Mouse (Mus musculus): Measurements from ENCODE around the gene Fkbp11. TPM values are rescaled to one million over a fixed set of nuclear protein-coding genes. Genes with fewer than 3 reads are reported as not detected.

The Fkbp11 gene
- polyA plus RNA-seq, 1 experiment from 2014 or later: 14.3 TPM

DNA sequence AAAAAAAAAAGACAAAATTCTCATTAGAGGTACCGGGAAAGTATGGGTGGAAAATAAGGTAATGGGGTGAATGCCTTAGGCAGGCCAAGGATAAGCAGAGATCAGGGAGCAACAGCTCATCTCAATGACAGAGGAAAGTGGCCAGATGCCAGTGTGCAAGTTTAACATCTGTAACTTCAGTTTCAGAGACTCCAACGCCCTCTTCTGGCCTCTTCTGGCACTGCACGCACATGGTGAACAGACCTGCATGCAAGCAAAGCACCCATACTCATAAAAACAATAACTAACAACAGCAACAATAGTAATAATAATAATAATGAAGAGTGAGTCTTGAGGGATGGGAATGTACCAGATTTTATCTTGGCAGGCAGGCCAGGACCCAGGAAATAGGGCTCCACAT, 42.1 kb downstream of the Fkbp11 start:
- H3K9me3 ChIP-seq (replicated peaks): no peaks in the 10 kb centered on the region
- H3K27me3 ChIP-seq: peaks cover 4% of the 10 kb centered on the region; the same call in 1 of the 2 replicates
- WGBS: 70% methylated on average over 3 of the region's 3 CpGs

DNA sequence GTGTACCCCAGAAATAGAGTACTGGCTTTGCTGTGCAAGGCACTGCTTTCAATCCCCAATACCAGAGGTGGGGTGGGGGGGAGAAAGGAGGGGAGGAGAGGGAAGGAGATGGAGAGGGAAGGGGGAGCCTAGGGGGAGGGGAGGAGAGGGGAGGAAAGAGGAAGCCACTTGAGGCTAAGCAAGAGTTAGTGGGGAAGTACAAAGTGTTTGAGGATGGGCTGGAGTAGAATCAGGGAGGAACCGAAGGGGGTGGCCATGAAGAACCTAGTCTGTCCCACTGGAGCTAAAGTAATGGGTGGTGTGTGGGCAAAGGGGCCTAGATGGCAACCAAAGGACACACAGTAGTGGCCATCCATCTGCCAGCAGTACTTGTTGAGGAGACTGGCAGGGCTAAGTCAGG, 44.3 kb downstream of the Fkbp11 start:
- no peak overlapping the region for H3K27ac ChIP-seq
- no peaks in the 10 kb centered on the region for H3K36me3 ChIP-seq
- 94% methylated on average over 1 of the region's 1 CpGs for WGBS
- H3K4me3 ChIP-seq: no peak overlapping the region
- peaks cover 11% of the 10 kb centered on the region for H3K27me3 ChIP-seq
- no peaks in the 10 kb centered on the region for H3K4me1 ChIP-seq
- no peaks in the 10 kb centered on the region for H3K9me3 ChIP-seq (replicated peaks)
- no peak overlapping the region for H3K9ac ChIP-seq
- H3K4me2 ChIP-seq (replicated peaks): no peak overlapping the region
- ATAC-seq (ENCODE audit: low FRiP score): no peak

More for the DNA sequence above, 42.1 kb downstream of the Fkbp11 start:
- no peak for ATAC-seq (ENCODE audit: low FRiP score)
- Histone ChIP-seq H3K4me2 (replicated peaks) (no peak overlapping the region), H3K4me3 (no peak overlapping the region), H3K4me1 (peaks cover 5% of the 10 kb centered on the region), H3K9ac (no peak overlapping the region), H3K36me3 (no peaks in the 10 kb centered on the region), H3K27ac (no peak overlapping the region)

DNA sequence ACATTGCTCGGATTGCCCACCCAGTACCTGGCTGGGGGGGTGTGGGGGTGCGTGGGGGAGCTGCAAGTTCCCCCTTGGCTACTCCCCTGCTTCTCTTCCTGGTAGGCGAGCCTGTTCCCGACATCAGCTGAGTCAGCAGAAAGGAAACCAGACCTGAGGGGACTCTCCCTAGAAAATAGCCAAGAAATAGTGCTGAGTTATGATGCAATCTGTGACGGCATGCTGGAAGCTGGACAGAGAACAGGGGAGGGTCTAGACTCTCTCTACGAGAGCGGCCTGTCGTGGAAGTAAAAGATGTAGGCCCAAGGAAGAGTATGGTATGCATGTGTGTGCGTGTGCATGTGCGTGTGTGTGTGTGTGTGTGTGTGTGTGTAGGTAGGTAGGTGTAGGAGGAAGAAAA, 44.8 kb downstream of the Fkbp11 start:
- no peaks in the 10 kb centered on the region for H3K4me1 ChIP-seq
- 78% methylated on average over 10 of the region's 10 CpGs for WGBS
- ATAC-seq (ENCODE audit: low FRiP score): no peak
- no peak overlapping the region for H3K4me3 ChIP-seq
- H3K27me3 ChIP-seq: peaks cover 11% of the 10 kb centered on the region
- no peaks in the 10 kb centered on the region for H3K36me3 ChIP-seq
- no peaks in the 10 kb centered on the region for H3K9me3 ChIP-seq (replicated peaks)
- no peak overlapping the region for H3K27ac ChIP-seq
- no peak overlapping the region for H3K9ac ChIP-seq
- H3K4me2 ChIP-seq (replicated peaks): no peak overlapping the region

DNA sequence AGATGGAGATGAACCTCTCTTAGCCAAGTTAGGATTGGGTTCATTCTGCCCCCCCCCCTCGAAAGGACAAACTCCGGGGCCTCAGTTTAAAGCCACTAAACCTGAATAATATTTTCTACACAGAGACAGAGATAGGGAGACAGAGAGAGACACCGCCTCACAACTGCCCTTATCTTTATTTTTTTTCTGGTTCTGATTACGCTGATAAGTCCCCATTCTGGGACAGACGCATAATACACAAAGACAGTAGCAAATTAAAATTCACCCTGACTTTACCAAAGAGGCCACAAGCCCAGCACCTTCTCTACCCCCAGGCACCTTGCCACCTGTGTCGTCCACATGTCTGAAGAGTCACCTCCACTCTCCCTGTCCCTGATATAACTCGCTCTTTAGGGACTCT, 46.4 kb downstream of the Fkbp11 start:
- Histone ChIP-seq H3K4me1 (peaks cover 12% of the 10 kb centered on the region), H3K27me3 (peaks cover 16% of the 10 kb centered on the region), H3K4me3 (no peak overlapping the region), H3K27ac (no peak overlapping the region), H3K36me3 (no peaks in the 10 kb centered on the region), H3K9me3 (replicated peaks) (no peaks in the 10 kb centered on the region), H3K9ac (no peak overlapping the region), H3K4me2 (replicated peaks) (no peak overlapping the region)
- 88% methylated on average over 7 of the region's 7 CpGs for WGBS
- no peak for ATAC-seq (ENCODE audit: low FRiP score)

DNA sequence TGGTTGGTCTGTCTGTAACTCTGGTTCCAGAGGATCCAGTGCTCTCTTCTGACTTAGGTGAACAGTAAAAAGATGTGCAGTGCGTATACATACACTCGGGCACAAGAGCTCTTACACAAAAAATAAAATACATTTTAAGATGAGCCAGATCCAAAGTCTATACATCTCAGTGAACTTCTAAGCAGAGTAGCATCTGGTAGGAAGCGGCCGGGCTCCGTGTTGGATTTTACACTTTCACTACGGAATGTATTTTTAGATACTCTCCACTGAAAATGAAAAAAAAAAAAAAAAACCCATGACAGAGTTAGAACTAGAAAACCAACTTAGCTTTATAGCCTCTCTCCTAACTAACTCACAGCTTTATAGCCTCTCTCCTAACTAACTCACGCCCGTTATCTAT, 47.3 kb downstream of the Fkbp11 start:
- Histone ChIP-seq H3K27me3 (peaks cover 25% of the 10 kb centered on the region), H3K4me1 (peaks cover 21% of the 10 kb centered on the region), H3K9ac (no peak overlapping the region), H3K4me2 (replicated peaks) (no peak overlapping the region), H3K27ac (no peak overlapping the region), H3K36me3 (no peaks in the 10 kb centered on the region), H3K9me3 (replicated peaks) (no peaks in the 10 kb centered on the region), H3K4me3 (no peak overlapping the region)
- 92% methylated on average over 8 of the region's 8 CpGs for WGBS
- ATAC-seq (ENCODE audit: low FRiP score): no peak

DNA sequence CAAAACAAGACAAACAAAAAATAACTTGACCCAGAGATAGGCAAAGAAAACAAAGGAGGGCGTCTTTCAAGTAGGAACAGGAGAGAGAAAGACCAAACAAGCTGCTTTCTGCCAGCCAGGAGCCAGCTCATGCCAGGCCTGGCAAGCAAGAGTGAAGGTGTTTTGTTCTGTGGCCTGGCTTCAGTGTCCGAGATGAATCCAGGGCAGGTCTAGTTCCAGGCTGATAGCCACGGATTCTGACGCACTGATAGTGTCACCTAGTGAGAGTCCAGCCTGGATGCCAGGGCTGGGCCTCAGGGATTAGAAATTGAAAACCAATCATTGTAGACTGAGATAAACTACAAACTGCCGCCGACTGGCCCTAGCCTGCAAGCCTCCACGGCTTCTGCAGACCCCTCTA, 50.0 kb downstream of the Fkbp11 start:
- WGBS: 72% methylated on average over 7 of the region's 7 CpGs
- ATAC-seq (ENCODE audit: low FRiP score): no peak
- Histone ChIP-seq H3K27ac (no peak overlapping the region), H3K9me3 (replicated peaks) (no peaks in the 10 kb centered on the region), H3K4me2 (replicated peaks) (peak overlapping the region; percentile 85), H3K9ac (no peak overlapping the region), H3K36me3 (no peaks in the 10 kb centered on the region), H3K27me3 (peaks cover 39% of the 10 kb centered on the region), H3K4me1 (peaks cover 44% of the 10 kb centered on the region), H3K4me3 (no peak overlapping the region)

DNA sequence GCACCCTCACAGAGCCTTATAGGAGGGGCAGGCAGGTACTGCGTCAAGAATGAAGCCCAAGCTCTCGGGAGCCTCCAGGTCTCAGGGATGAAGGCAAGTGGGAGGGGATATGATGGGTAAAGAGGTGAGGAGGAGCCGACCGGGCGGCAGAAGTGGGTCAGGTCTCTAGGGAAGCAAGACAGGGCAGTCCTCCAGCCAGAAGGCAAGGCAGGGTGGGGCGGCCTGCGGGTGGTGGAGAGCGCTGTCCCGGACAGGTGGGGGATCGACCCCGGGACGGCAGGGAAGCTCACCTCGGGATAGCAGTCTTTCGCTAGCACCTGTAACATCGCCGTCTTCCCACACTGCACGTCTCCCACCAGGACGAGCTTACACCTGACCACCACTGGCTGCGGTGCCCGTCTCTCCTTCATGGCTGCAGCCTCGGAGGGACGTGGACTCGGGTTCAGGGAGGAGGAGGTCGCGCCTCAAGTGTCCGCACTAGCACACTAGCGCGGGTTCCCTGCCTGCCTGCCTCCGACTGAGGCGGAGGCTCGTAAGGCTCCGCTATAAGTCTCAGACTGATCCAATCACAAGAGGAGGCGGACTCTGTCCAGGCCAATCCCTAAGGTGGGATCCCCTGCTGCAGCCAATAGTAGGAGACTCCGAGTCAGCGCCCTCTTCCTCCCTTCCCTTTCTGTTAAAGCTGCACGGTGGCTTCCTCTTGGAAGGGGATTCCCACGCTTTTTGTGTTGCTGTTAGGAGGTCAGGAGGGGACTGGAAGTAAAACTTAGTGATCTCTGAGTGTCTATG, 50.9 kb downstream of the Fkbp11 start, which contains the start of gene Rnd1:
TSS of gene Rnd1 (minus strand) at position 522 of the 789 bp plus-strand sequence.
- Histone ChIP-seq H3K4me3 (peak within 1 kb of the TSS; percentile 51), H3K9me3 (replicated peaks) (no peaks in the 10 kb centered on the region), H3K4me2 (replicated peaks) (peak within 1 kb of the TSS; percentile 85), H3K36me3 (0 out of 2 replicates have a peak, but pooled peaks cover 4% of the 10 kb centered on the region), H3K4me1 (peaks cover 45% of the 10 kb centered on the region), H3K27me3 (peaks cover 43% of the 10 kb centered on the region), H3K9ac (peak within 1 kb of the TSS; percentile 68), H3K27ac (no peak within 1 kb of the TSS)
- ATAC-seq (ENCODE audit: low FRiP score): peak; percentile 94
- WGBS: 2% methylated on average over 37 of the region's 37 CpGs

DNA sequence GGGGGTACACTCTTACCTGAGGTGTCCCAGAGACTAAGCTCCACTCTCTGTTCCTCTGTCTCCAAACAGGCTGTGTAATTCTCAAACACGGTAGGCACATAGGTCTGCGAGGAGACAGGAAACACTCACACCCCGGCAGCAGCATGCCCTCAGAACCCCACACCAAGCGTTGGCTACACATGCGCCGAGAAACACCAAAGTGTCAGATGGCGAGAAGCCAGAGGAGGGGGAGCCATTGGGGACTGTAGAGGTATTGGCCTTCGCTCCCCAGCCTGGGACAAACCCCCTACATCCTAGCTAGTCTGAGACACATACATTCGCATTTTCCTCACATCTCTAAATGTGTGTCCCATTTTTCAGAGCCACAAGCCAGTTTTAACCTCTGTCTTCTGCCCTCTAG, 51.5 kb downstream of the Fkbp11 start:
- peak overlapping the region; percentile 85 for H3K4me2 ChIP-seq (replicated peaks)
- 0 out of 2 replicates have a peak, but pooled peaks cover 4% of the 10 kb centered on the region for H3K36me3 ChIP-seq
- no peak for ATAC-seq (ENCODE audit: low FRiP score)
- H3K4me1 ChIP-seq: peaks cover 45% of the 10 kb centered on the region
- H3K4me3 ChIP-seq: peak overlapping the region; percentile 51
- H3K27me3 ChIP-seq: peaks cover 43% of the 10 kb centered on the region
- 4% methylated on average over 9 of the region's 9 CpGs for WGBS
- H3K27ac ChIP-seq: no peak overlapping the region
- peak overlapping the region; percentile 68 for H3K9ac ChIP-seq
- H3K9me3 ChIP-seq (replicated peaks): no peaks in the 10 kb centered on the region

DNA sequence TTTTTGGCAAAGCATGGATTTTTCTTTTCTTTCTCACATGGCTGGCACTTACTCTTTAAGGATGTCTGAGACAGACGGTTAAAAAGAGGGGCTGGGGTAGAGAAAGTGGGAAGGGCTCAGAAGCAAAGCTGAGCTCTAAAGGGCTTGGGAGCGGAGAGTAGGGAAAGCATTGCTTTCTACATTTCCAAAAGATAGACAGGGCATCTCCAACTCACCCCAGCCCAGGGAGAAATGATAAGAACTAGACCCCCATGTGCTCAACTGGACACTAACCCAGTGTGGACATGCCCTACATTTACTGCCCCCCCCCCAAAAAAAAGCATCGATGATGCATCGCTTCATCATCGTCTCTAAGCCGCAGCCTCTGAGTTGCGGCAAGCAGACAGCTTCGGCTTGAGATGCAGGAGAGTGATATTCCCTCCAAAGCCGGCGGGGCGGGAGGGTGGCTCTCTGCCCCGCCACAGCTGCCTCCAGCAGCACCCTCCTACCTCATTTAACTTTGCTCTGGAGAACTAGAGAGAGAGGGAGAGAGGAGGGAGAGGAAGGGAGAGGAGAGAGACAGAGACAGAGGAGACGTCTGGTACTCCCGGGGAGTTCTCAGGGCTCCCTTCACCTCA, 52.3 kb downstream of the Fkbp11 start:
- Histone ChIP-seq H3K4me3 (peak overlapping the region; percentile 51), H3K4me1 (peaks cover 45% of the 10 kb centered on the region), H3K27me3 (peaks cover 41% of the 10 kb centered on the region), H3K27ac (peak overlapping the region; percentile 75; the same call in 1 of the 2 replicates), H3K9ac (peak overlapping the region; percentile 68), H3K9me3 (replicated peaks) (no peaks in the 10 kb centered on the region), H3K36me3 (0 out of 2 replicates have a peak, but pooled peaks cover 4% of the 10 kb centered on the region), H3K4me2 (replicated peaks) (peak overlapping the region; percentile 85)
- WGBS: 5% methylated on average over 14 of the region's 14 CpGs
- ATAC-seq (ENCODE audit: low FRiP score): no peak

DNA sequence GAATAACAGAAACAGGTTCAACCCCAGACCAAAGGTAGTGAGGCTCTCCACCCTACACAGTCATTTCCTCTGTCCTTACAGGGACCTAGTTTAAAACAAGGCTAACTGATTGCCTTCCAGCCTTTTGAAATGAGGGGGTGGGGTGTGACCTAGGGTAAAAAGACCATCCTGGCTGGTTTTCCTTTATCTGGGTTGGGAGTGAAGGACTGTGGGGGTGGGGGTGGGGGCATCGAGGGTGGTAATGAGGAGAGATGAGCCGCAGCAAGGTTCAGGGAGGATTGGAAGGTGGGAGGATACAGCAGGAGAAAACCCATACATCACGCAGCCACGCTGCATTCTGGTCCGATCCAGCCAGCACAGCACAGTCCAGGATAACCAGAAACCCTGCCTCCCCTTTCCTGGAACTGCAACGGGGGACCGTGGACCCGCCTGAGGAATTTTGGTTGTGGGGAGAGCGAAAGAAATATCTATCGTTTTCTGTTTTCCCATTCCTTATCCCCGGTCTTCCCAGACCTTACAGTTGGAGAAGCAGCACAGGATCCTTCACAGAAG, 52.9 kb downstream of the Fkbp11 start:
- H3K27me3 ChIP-seq: peaks cover 41% of the 10 kb centered on the region
- peak; percentile 34 for ATAC-seq (ENCODE audit: low FRiP score)
- WGBS: 30% methylated on average over 11 of the region's 11 CpGs

More for the DNA sequence above, 52.9 kb downstream of the Fkbp11 start:
- peaks cover 45% of the 10 kb centered on the region for H3K4me1 ChIP-seq
- 0 out of 2 replicates have a peak, but pooled peaks cover 4% of the 10 kb centered on the region for H3K36me3 ChIP-seq
- no peaks in the 10 kb centered on the region for H3K9me3 ChIP-seq (replicated peaks)
- H3K9ac ChIP-seq: peak overlapping the region; percentile 68
- H3K4me2 ChIP-seq (replicated peaks): peak overlapping the region; percentile 85
- H3K4me3 ChIP-seq: peak overlapping the region; percentile 51
- H3K27ac ChIP-seq: peak overlapping the region; percentile 75

Data from hindbrain, embryonic 12.5 days (tissue).